Mouse (Mus musculus) ES-Bruce4 (cell line): ENCODE data around the gene Arl15. TPM values are rescaled to one million over a fixed set of nuclear protein-coding genes. Genes with fewer than 3 reads are reported as not detected.

Experiments
- H3K27ac ChIP-seq: 2 replicates; pipeline ENCODE4 v1.5.1; 2012; ENCODE audit warnings: low read length, inconsistent platforms; ENCODE audit not compliant: insufficient read depth
- H3K27me3 ChIP-seq: 2 replicates; pipeline ENCODE4 v1.6.1; 2012; ENCODE audit warnings: mild to moderate bottlenecking, low read length, inconsistent platforms; ENCODE audit not compliant: control insufficient read depth, poor library complexity, insufficient read depth, severe bottlenecking
- H3K36me3 ChIP-seq: 2 replicates; pipeline ENCODE4 v1.6.1; 2012; ENCODE audit warnings: inconsistent platforms, mild to moderate bottlenecking, low read length, moderate library complexity; ENCODE audit not compliant: control insufficient read depth, poor library complexity, insufficient read depth, severe bottlenecking
- H3K4me1 ChIP-seq: one replicate; pipeline ENCODE4 v1.8.1; 2011; ENCODE audit warnings: low read length; ENCODE audit not compliant: control insufficient read depth, insufficient read depth
- H3K4me3 ChIP-seq: 2 replicates; pipeline ENCODE4 v1.5.1; 2011; ENCODE audit warnings: low read depth, mild to moderate bottlenecking, low read length
- H3K9ac ChIP-seq: 2 replicates; pipeline ENCODE4 v1.6.1; 2012; ENCODE audit warnings: low read depth, mild to moderate bottlenecking, inconsistent platforms; ENCODE audit not compliant: poor library complexity, severe bottlenecking
- H3K9me3 ChIP-seq: replicated peaks from 2 replicates; pipeline ENCODE4 v1.6.1; 2012; ENCODE audit warnings: mild to moderate bottlenecking, low read length, inconsistent platforms; ENCODE audit not compliant: control insufficient read depth, poor library complexity, insufficient read depth, severe bottlenecking
- CTCF ChIP-seq: IDR thresholded peaks from one replicate; pipeline ENCODE4 v1.8.1; 2011; ENCODE audit warnings: low read depth, low read length
- EP300 ChIP-seq: IDR thresholded peaks from 2 replicates; pipeline ENCODE4 v1.6.1; 2011; ENCODE audit warnings: low read depth, low read length; ENCODE audit not compliant: insufficient read depth
- POLR2A ChIP-seq: IDR thresholded peaks from one replicate; pipeline ENCODE4 v1.8.1; 2011; ENCODE audit warnings: low read length; ENCODE audit not compliant: insufficient read depth
- polyA plus RNA-seq: library from polyadenylated mRNA; stranded (reverse); fragments of >200 nt; gene quantifications from 2 replicates; pipeline ENCODE4 v1.2.4, GENCODE M21; 2011; ENCODE audit warnings: low read depth; ENCODE audit not compliant: missing spikeins, insufficient read depth, insufficient read length

Arl15 gene
- polyA plus RNA-seq, 1 experiment = 53.3 TPM

GRCm38 (mm10) chr13:114156689-114157088 lies 362.4 kb downstream of the Arl15 start:
- H3K9ac ChIP-seq = no peak overlapping the region

GRCm38 (mm10) chr13:114158111-114158730 lies 363.9 kb downstream of the Arl15 start:
- Histone ChIP-seq H3K4me1 (peaks cover 1% of the 10 kb centered on the region), H3K27ac (peak overlapping the region; percentile 23; the same call in 1 of the 2 replicates), H3K4me3 (no peak overlapping the region), H3K36me3 (peaks cover 6% of the 10 kb centered on the region; the same call in 1 of the 2 replicates), H3K9ac (no peak overlapping the region), H3K9me3 (no peaks in the 10 kb centered on the region), H3K27me3 (no peaks in the 10 kb centered on the region)
- TF ChIP-seq EP300 = no peak
- no peak for TF ChIP-seq POLR2A
- TF ChIP-seq CTCF = no peak

More at GRCm38 (mm10) chr13:114156689-114157088, 362.4 kb downstream of the Arl15 start:
- Histone ChIP-seq H3K36me3 (peaks cover 6% of the 10 kb centered on the region; the same call in 1 of the 2 replicates), H3K9me3 (no peaks in the 10 kb centered on the region), H3K27ac (no peak overlapping the region), H3K27me3 (no peaks in the 10 kb centered on the region), H3K4me3 (no peak overlapping the region), H3K4me1 (peaks cover 1% of the 10 kb centered on the region)
- TF ChIP-seq EP300 (no peak), POLR2A (no peak), CTCF (no peak)

GRCm38 (mm10) chr13:114159634-114160391 lies 365.5 kb downstream of the Arl15 start:
- Histone ChIP-seq H3K27me3 (no peaks in the 10 kb centered on the region), H3K4me3 (no peak overlapping the region), H3K36me3 (peaks cover 3% of the 10 kb centered on the region; the same call in 1 of the 2 replicates), H3K9ac (no peak overlapping the region), H3K4me1 (peaks cover 1% of the 10 kb centered on the region), H3K9me3 (no peaks in the 10 kb centered on the region), H3K27ac (no peak overlapping the region)
- TF ChIP-seq POLR2A (no peak), CTCF (no peak), EP300 (no peak)

GRCm38 (mm10) chr13:114162753-114163152 lies 368.4 kb downstream of the Arl15 start:
- no peaks in the 10 kb centered on the region for H3K27me3 ChIP-seq
- H3K4me1 ChIP-seq = peaks cover 1% of the 10 kb centered on the region
- H3K27ac ChIP-seq = no peak overlapping the region
- no peaks in the 10 kb centered on the region for H3K9me3 ChIP-seq
- H3K4me3 ChIP-seq = no peak overlapping the region
- no peaks in the 10 kb centered on the region for H3K36me3 ChIP-seq
- no peak overlapping the region for H3K9ac ChIP-seq
- no peak for TF ChIP-seq POLR2A
- no peak for TF ChIP-seq EP300
- no peak for TF ChIP-seq CTCF

GRCm38 (mm10) chr13:114165616-114166015 lies 371.3 kb downstream of the Arl15 start:
- H3K27ac ChIP-seq = no peak overlapping the region
- H3K36me3 ChIP-seq = no peaks in the 10 kb centered on the region
- H3K4me3 ChIP-seq = no peak overlapping the region
- TF ChIP-seq CTCF (no peak), POLR2A (no peak), EP300 (no peak)
- H3K27me3 ChIP-seq = no peaks in the 10 kb centered on the region
- no peaks in the 10 kb centered on the region for H3K9me3 ChIP-seq
- H3K9ac ChIP-seq = no peak overlapping the region
- no peaks in the 10 kb centered on the region for H3K4me1 ChIP-seq
